Mouse (Mus musculus): Measurements from ENCODE around the gene Drd5.

Drd5 gene

GRCm38 (mm10) chr5:38318966-38319786 lies at the start of gene Drd5:
TSS of gene Drd5 (plus strand) at chr5:38319367.
- in situ Hi-C loops (cut with MboI; ENCODE audit: unreplicated experiment in 2 of 2) = no loop called here

GRCm38 (mm10) chr5:38270942-38271341 lies 48.2 kb upstream of the Drd5 start:
- in situ Hi-C loops (cut with MboI; ENCODE audit: unreplicated experiment in 2 of 2) = no loop called here

- in situ Hi-C loops (cut with MboI; ENCODE audit: unreplicated experiment in 2 of 2) = no loop called here
Measured at GRCm38 (mm10) chr5:38273831-38274230, 45.3 kb upstream of the Drd5 start.

GRCm38 (mm10) chr5:38275771-38276170 lies 43.4 kb upstream of the Drd5 start, which contains the start of gene Otop1:
TSS of gene Otop1 (plus strand) at chr5:38275972.
- in situ Hi-C loops (cut with MboI; ENCODE audit: unreplicated experiment in 2 of 2) = no loop called here

- in situ Hi-C loops (cut with MboI; ENCODE audit: unreplicated experiment in 2 of 2) = no loop called here
Measured at GRCm38 (mm10) chr5:38276451-38276850, 42.7 kb upstream of the Drd5 start.

- in situ Hi-C loops (cut with MboI; ENCODE audit: unreplicated experiment in 2 of 2) = no loop called here
Measured at GRCm38 (mm10) chr5:38277098-38277866, 41.9 kb upstream of the Drd5 start.

GRCm38 (mm10) chr5:38277936-38278600 lies 41.1 kb upstream of the Drd5 start:
- in situ Hi-C loops (cut with MboI; ENCODE audit: unreplicated experiment in 2 of 2) = no loop called here

- in situ Hi-C loops (cut with MboI; ENCODE audit: unreplicated experiment in 2 of 2) = no loop called here
Measured at GRCm38 (mm10) chr5:38280075-38280474, 39.1 kb upstream of the Drd5 start.

- in situ Hi-C loops (cut with MboI; ENCODE audit: unreplicated experiment in 2 of 2) = no loop called here
Measured at GRCm38 (mm10) chr5:38285724-38286123, 33.4 kb upstream of the Drd5 start.

- in situ Hi-C loops (cut with MboI; ENCODE audit: unreplicated experiment in 2 of 2) = no loop called here
Measured at GRCm38 (mm10) chr5:38288476-38288875, 30.7 kb upstream of the Drd5 start.

GRCm38 (mm10) chr5:38301761-38302411 lies 17.3 kb upstream of the Drd5 start:
- in situ Hi-C loops (cut with MboI; ENCODE audit: unreplicated experiment in 2 of 2) = no loop called here

GRCm38 (mm10) chr5:38302651-38303050 lies 16.5 kb upstream of the Drd5 start:
- in situ Hi-C loops (cut with MboI; ENCODE audit: unreplicated experiment in 2 of 2) = no loop called here

GRCm38 (mm10) chr5:38305241-38305640 lies 13.9 kb upstream of the Drd5 start:
- in situ Hi-C loops (cut with MboI; ENCODE audit: unreplicated experiment in 2 of 2) = loop anchor here (5.0 kb wide), 3 partner anchors 162 to 317 kb away; no protein-coding TSS in a partner anchor

GRCm38 (mm10) chr5:38307255-38308101 lies 11.7 kb upstream of the Drd5 start:
- in situ Hi-C loops (cut with MboI; ENCODE audit: unreplicated experiment in 2 of 2) = loop anchor here (5.0 kb wide), 3 partner anchors 160 to 315 kb away; no protein-coding TSS in a partner anchor

- in situ Hi-C loops (cut with MboI; ENCODE audit: unreplicated experiment in 2 of 2) = loop anchor here (5.0 kb wide), 3 partner anchors 158 to 313 kb away; no protein-coding TSS in a partner anchor
Measured at GRCm38 (mm10) chr5:38308873-38309272, 10.3 kb upstream of the Drd5 start.

- in situ Hi-C loops (cut with MboI; ENCODE audit: unreplicated experiment in 2 of 2) = loop anchor here (5.0 kb wide), 3 partner anchors 158 to 313 kb away; no protein-coding TSS in a partner anchor
Measured at GRCm38 (mm10) chr5:38309795-38310194, 9.4 kb upstream of the Drd5 start.

GRCm38 (mm10) chr5:38333381-38333780 lies 14.2 kb downstream of the Drd5 start:
- in situ Hi-C loops (cut with MboI; ENCODE audit: unreplicated experiment in 2 of 2) = no loop called here

- in situ Hi-C loops (cut with MboI; ENCODE audit: unreplicated experiment in 2 of 2) = no loop called here
Measured at GRCm38 (mm10) chr5:38334582-38334981, 15.4 kb downstream of the Drd5 start.

GRCm38 (mm10) chr5:38343101-38343500 lies 23.9 kb downstream of the Drd5 start:
- in situ Hi-C loops (cut with MboI; ENCODE audit: unreplicated experiment in 2 of 2) = no loop called here

All from v-Abl transformed pro-B cells (cell line).